Comparison of ENCODE assay signal across 9 mouse cellular contexts in the genomic region with DNA sequence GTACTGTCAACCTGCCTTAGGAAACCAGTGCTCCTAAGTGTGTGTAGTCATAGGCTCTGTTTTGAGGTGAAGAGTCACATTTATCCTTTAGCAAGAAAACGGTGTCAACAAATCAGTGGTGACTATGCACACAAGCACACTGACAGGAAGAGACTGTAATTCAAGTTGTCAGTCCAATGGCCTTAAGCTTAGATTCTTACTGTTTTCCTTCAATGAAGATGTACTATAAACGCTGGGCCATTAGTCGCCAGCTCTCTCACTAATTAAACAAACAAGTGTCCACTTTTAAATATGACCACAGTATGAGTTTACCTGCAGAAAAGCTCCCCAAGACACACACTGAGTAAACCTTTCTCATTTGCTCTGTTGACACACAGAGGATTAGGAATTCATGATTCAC. TPM values are rescaled to one million over a fixed set of nuclear protein-coding genes. Genes with fewer than 3 reads are reported as not detected.
DNase-seq lines count a peak whose midpoint lies in the region; ATAC-seq and TF ChIP-seq lines count a peak whose summit lies in the region.
"Had no signal": no experiment of that assay in that cellular context is flagged by ENCODE, and none has a peak within 500 bp of the region (broad histone marks: within the 10 kb centered on the region; RNA-seq: fewer than 3 reads in every experiment).

No protein-coding gene starts in this region.

- H3K9me3 ChIP-seq in kidney, embryonic 16.5 days (ENCODE audit: low read length), result no peaks in the 10 kb centered on the region
- H3K9me3 ChIP-seq in embryonic facial prominence, embryonic 13.5 days, result no peaks in the 10 kb centered on the region
- H3K9me3 ChIP-seq in intestine, embryonic 14.5 days (ENCODE audit: control insufficient read depth, low read length), result no peaks in the 10 kb centered on the region

- peak overlapping the region; percentile 61 for H3ac ChIP-seq in myocyte (ENCODE audit: control insufficient read depth, insufficient read length)

- ATAC-seq in kidney, embryonic 16.5 days (ENCODE audit: low FRiP score, low TSS enrichment), result no peak
- ATAC-seq in embryonic facial prominence, embryonic 13.5 days (ENCODE audit: insufficient number of reproducible peaks, insufficient read depth, low FRiP score, low TSS enrichment, low read depth), result no peak
- no peak for ATAC-seq in intestine, embryonic 14.5 days (replicated peaks; ENCODE audit: low FRiP score, low TSS enrichment, low read depth)

- H3K27me3 ChIP-seq in kidney, embryonic 16.5 days (ENCODE audit: insufficient read depth, low read length), result no peaks in the 10 kb centered on the region
- H3K27me3 ChIP-seq in embryonic facial prominence, embryonic 13.5 days, result no peaks in the 10 kb centered on the region
- no peaks in the 10 kb centered on the region for H3K27me3 ChIP-seq in intestine, embryonic 14.5 days (replicated peaks; ENCODE audit: control insufficient read depth, insufficient read depth, low read length)
- H3K27me3 ChIP-seq in myocyte (ENCODE audit: control insufficient read depth, insufficient read depth, insufficient read length), result no peaks in the 10 kb centered on the region
- H3K27me3 ChIP-seq: Patski had no signal

- no peaks in the 10 kb centered on the region for H3K36me3 ChIP-seq in kidney, embryonic 16.5 days (ENCODE audit: insufficient read depth, low read length)
- H3K36me3 ChIP-seq in embryonic facial prominence, embryonic 13.5 days, result no peaks in the 10 kb centered on the region
- no peaks in the 10 kb centered on the region for H3K36me3 ChIP-seq in intestine, embryonic 14.5 days (ENCODE audit: control insufficient read depth, insufficient read depth, low read length)
- H3K36me3 ChIP-seq in myocyte (ENCODE audit: control insufficient read depth, insufficient read depth), result peaks cover 6% of the 10 kb centered on the region

- H3K4me1 ChIP-seq in kidney, embryonic 16.5 days (ENCODE audit: insufficient read depth, low read length), result peaks cover 15% of the 10 kb centered on the region; the same call in 1 of the 2 replicates
- peaks cover 9% of the 10 kb centered on the region for H3K4me1 ChIP-seq in embryonic facial prominence, embryonic 13.5 days
- H3K4me1 ChIP-seq in intestine, embryonic 14.5 days (replicated peaks; ENCODE audit: control insufficient read depth, insufficient read depth, low read length), result peaks cover 4% of the 10 kb centered on the region; the same call in 1 of the 2 replicates

- peaks cover 56% of the 10 kb centered on the region for H3K79me2 ChIP-seq in myocyte (ENCODE audit: control insufficient read depth, insufficient read depth)

- DNase-seq in kidney, postnatal 10 days, result no peak
- peak; percentile 51 for DNase-seq in intestine, embryonic 14.5 days (ENCODE audit: low spot score)
- no peak for DNase-seq in frontal cortex, postnatal 36 days (ENCODE audit: low spot score in 2 of 2)
- no peak for DNase-seq in cerebellum, postnatal 4 days (ENCODE audit: low spot score in 2 of 2)
- DNase-seq in frontal cortex, adult 2 months (ENCODE audit: extremely low spot score in 1 of 2, low spot score in 1 of 2), result no peak

- 6% methylated on average over 3 of the region's 3 CpGs for WGBS in kidney, embryonic 16.5 days
- 35% methylated on average over 3 of the region's 3 CpGs for WGBS in embryonic facial prominence, embryonic 13.5 days
- 11% methylated on average over 3 of the region's 3 CpGs for WGBS in intestine, embryonic 14.5 days

- H3K4me3 ChIP-seq in kidney, embryonic 16.5 days (ENCODE audit: low read length), result peak overlapping the region; percentile 58
- peak overlapping the region; percentile 67 for H3K4me3 ChIP-seq in embryonic facial prominence, embryonic 13.5 days
- H3K4me3 ChIP-seq in intestine, embryonic 14.5 days (ENCODE audit: low read depth, low read length), result peak overlapping the region; percentile 75
- H3K4me3 ChIP-seq in myocyte, result peak overlapping the region; percentile 76

- peak overlapping the region; percentile 58 for H3K9ac ChIP-seq in kidney, embryonic 16.5 days (replicated peaks; ENCODE audit: low read length)
- peak overlapping the region; percentile 76 for H3K9ac ChIP-seq in embryonic facial prominence, embryonic 13.5 days
- H3K9ac ChIP-seq in intestine, embryonic 14.5 days (ENCODE audit: low read length), result peak overlapping the region; percentile 59

- TF ChIP-seq POLR2A in myocyte (IDR thresholded peaks at IDR 0.05; ENCODE audit: insufficient read length, low read depth), result no peak

- H3K27ac ChIP-seq in kidney, embryonic 16.5 days (ENCODE audit: low read length), result 0 out of 2 replicates have a peak overlapping the region, but pooled peaks have one; percentile 1
- H3K27ac ChIP-seq in embryonic facial prominence, embryonic 13.5 days, result no peak overlapping the region
- H3K27ac ChIP-seq in intestine, embryonic 14.5 days (ENCODE audit: low read depth), result no peak overlapping the region; the same call in 1 of the 2 replicates

- H3K4me2 ChIP-seq in kidney, embryonic 16.5 days (replicated peaks; ENCODE audit: low read depth, low read length), result peak overlapping the region; percentile 71
- H3K4me2 ChIP-seq in embryonic facial prominence, embryonic 13.5 days, result peak overlapping the region; percentile 93
- H3K4me2 ChIP-seq in intestine, embryonic 14.5 days (ENCODE audit: low read length), result peak overlapping the region; percentile 91
- H3K4me2 ChIP-seq in myocyte (ENCODE audit: low read depth), result peak overlapping the region; percentile 74

TF ChIP-seq in myocyte, 11 proteins besides CTCF, POLR2A, EP300 and RAD21:
- TF ChIP-seq TCF3 (IDR thresholded peaks at IDR 0.05; ENCODE audit: insufficient read length, low read depth), result no peak

RNA-seq across cellular contexts. Expression of gene Stard13, which starts 44.3 kb away (rescaled TPM):
- 12.0 and 12.2 TPM in 2 replicates for polyA plus RNA-seq in kidney, embryonic 16.5 days (2015; fragmentation: Nextera tagmentation; extraction: Ambion mirVana)
- 6.4 and 8.8 TPM in 2 replicates for polyA plus RNA-seq in embryonic facial prominence, embryonic 13.5 days (2015; fragmentation: Nextera tagmentation; extraction: Ambion mirVana)
- polyA plus RNA-seq in intestine, embryonic 14.5 days (2014; fragmentation: Nextera tagmentation; extraction: Ambion mirVana), result 13.0 and 15.3 TPM in 2 replicates
- polyA plus RNA-seq in myocyte (2012; fragmentation: generic; extraction: Trizol), result 15.2 TPM
- polyA plus RNA-seq in frontal cortex, adult 2 months (2012; rRNA removed), result 6.7 and 7.4 TPM in 2 replicates
